Mouse (Mus musculus) CD8-positive naive resting alpha-beta T cell, adult 57 days (primary cell): Measurements from ENCODE around the gene Hfe2. TPM values are rescaled to one million over a fixed set of nuclear protein-coding genes. Genes with fewer than 3 reads are reported as not detected.

Experiments
- total RNA-seq: library from RNA; stranded (reverse); gene quantifications from one replicate; pipeline ENCODE4 v1.2.4, GENCODE M21; 2023

Gene Hfe2
- total RNA-seq: not detected

DNA sequence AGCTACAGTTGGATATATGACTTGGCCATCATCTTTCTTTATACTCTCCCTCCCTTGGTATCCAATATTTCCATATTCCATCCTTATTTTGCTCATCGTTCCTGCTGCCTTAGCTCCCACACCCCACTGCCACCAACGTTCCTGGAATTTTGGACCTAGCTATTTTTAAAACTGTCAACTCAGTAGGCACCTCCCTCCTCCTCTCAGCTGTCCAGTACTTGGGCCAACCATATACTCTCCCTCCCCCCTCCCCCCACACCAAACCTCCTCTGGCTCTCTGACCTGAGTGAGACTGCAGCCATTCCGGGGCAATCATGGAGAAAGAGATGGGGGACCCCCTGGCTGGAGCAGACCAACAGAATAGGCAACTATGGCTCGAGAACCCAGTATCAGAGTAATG is at the start of gene Hfe2:
TSS of gene Hfe2 (plus strand) at position 259 of the 400 bp plus-strand sequence.

DNA sequence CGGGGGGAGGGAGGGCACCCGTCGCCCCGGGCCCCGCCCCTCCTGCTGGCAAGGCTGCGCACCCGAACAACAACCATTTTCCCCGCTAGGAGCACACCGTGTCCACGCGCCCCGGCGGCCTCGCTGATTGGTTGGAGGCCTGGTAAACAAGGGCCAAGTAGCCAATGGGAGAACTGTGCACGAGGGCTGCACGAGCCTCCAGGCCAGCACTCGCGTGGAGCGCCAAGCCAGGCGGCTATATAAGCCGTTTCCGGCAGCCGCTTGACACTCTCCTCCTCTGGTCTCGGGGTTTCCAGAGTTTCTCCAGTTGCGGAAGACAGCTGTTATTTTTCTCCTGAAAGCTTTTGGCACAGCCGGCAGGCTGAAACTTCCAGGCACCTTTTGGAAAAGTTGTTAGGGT is 32.7 kb downstream of the Hfe2 start, which contains the start of gene Txnip:
TSS of gene Txnip (plus strand) at position 264 of the 400 bp plus-strand sequence.

DNA sequence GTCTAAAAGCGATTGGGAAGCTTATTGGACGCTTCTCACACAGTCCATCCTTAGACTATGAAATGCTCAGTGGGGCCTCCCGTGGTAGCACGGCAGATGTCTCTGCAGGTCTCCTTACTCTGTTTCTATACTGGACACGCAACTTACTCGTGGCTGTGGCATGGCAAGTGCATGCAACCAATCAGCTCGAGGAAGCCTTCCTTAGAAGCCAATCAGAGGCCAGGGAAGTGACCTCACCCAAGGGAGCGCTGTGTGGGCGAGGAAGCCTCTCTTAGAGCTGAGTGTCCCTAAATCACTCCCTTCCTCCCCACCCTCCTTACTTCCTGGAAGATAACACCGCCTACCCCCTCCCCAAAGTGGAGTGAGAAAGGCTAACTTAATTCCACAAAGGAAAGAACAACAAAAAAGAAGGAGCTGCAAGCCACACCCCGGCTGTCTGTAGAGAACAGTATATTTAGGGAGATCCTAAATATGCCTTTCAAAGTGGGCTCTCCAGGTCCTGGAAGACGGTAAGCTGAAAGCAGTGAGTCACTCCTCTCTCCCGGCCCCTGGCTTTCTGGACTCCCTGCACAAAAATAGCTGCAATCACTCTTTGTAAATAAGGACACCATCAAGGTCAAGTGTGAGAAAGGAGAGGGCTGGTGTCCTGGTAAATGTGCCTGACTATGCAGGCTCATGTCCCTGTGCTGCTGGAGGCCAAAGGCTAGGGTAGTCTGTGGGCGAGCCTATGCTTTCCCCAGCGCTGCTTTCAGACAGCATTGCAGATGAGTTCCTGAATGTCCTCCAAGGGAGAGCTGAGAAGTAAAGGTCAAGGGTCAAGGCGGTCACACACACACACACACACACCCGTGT is 51.9 kb downstream of the Hfe2 start, which contains the start of gene Gm16253:
TSS of gene Gm16253 (plus strand) at position 295 of the 852 bp plus-strand sequence.

Other genes with a start within 250 kb of the Hfe2 start
- gene Fcgr1, start 231.2 kb upstream of the Hfe2 start, total RNA-seq: 0.24 TPM
- not detected for gene BC107364, start 72.9 kb upstream of the Hfe2 start, total RNA-seq
- 382 TPM for gene Txnip, start 32.8 kb downstream of the Hfe2 start, total RNA-seq
- gene Gm16253, start 51.8 kb downstream of the Hfe2 start, total RNA-seq: not detected
- 34.6 TPM for gene Polr3gl, start 69.0 kb downstream of the Hfe2 start, total RNA-seq
- gene Ankrd34a, start 71.5 kb downstream of the Hfe2 start, total RNA-seq: not detected
- not detected for gene Lix1l, start 76.0 kb downstream of the Hfe2 start, total RNA-seq
- 87.7 TPM for gene Rbm8a, start 104.8 kb downstream of the Hfe2 start, total RNA-seq
- 26.4 TPM for gene Pex11b, start 110.2 kb downstream of the Hfe2 start, total RNA-seq
- 0.18 TPM for gene Gm42957, start 110.3 kb downstream of the Hfe2 start, total RNA-seq
- gene Itga10, start 120.4 kb downstream of the Hfe2 start, total RNA-seq: 2.7 TPM
- not detected for gene Ankrd35, start 145.0 kb downstream of the Hfe2 start, total RNA-seq
- gene Pias3, start 171.2 kb downstream of the Hfe2 start, total RNA-seq: 14.8 TPM
- 1.9 TPM for gene Nudt17, start 183.4 kb downstream of the Hfe2 start, total RNA-seq
- 64.1 TPM for gene Polr3c, start 202.5 kb downstream of the Hfe2 start, total RNA-seq
- 43.7 TPM for gene Rnf115, start 202.5 kb downstream of the Hfe2 start, total RNA-seq